Mouse (Mus musculus) midbrain, embryonic 11.5 days (tissue): ENCODE measurements around the gene Slc43a2. TPM values are rescaled to one million over a fixed set of nuclear protein-coding genes. Genes with fewer than 3 reads are reported as not detected.

Experiments
- ATAC-seq: fragments of 200-750 bp; cut with Nextera tagmentation; 2 replicates; pipeline ENCODE4 v1.8.0; 2017; ENCODE audit warnings: moderate TSS enrichment, moderate library complexity; ENCODE audit not compliant: low FRiP score
- DNase-seq: peaks from one replicate; pipeline ENCODE4 v3.0.0; 2015; ENCODE audit warnings: low spot score; ENCODE audit errors: missing footprints
- H3K27ac ChIP-seq: fragments of 300-500 bp; sonication (generic); 2 replicates; pipeline ENCODE4 v1.5.1; 2014; ENCODE audit warnings: low read depth, low read length
- H3K27me3 ChIP-seq: fragments of 300-500 bp; sonication (generic); 2 replicates; pipeline ENCODE4 v1.6.1; 2014; ENCODE audit warnings: mild to moderate bottlenecking, low read length, moderate library complexity, mixed read lengths; ENCODE audit not compliant: control insufficient read depth, insufficient read depth
- H3K36me3 ChIP-seq: fragments of 300-500 bp; sonication (generic); 2 replicates; pipeline ENCODE4 v1.6.1; 2014; ENCODE audit warnings: mild to moderate bottlenecking, low read length, moderate library complexity, mixed read lengths; ENCODE audit not compliant: control insufficient read depth, insufficient read depth
- H3K4me1 ChIP-seq: fragments of 300-500 bp; sonication (generic); 2 replicates; pipeline ENCODE4 v1.6.1; 2014; ENCODE audit warnings: low read length; ENCODE audit not compliant: control insufficient read depth, insufficient read depth
- H3K4me2 ChIP-seq: fragments of 300-500 bp; sonication (generic); 2 replicates; pipeline ENCODE4 v1.6.1; 2014; ENCODE audit warnings: mild to moderate bottlenecking, moderate library complexity
- H3K4me3 ChIP-seq: fragments of 300-500 bp; sonication (generic); 2 replicates; pipeline ENCODE4 v1.5.1; 2014; ENCODE audit warnings: low read depth, low read length
- H3K9ac ChIP-seq: fragments of 300-500 bp; sonication (generic); 2 replicates; pipeline ENCODE4 v1.6.1; 2014; ENCODE audit warnings: low read length
- H3K9me3 ChIP-seq: fragments of 300-500 bp; sonication (generic); 2 replicates; pipeline ENCODE4 v1.6.1; 2016; ENCODE audit warnings: low read length; ENCODE audit not compliant: control insufficient read depth
- WGBS: fragments of 180-500 bp; shearing (Covaris S2); extraction: QIAGEN DNeasy Blood & Tissue Kit; methylation state at CpG from one replicate; pipeline ENCODE4 v1.1.7; 2014; 5-methylcytosine and 5-hydroxymethylcytosine counted together
- polyA plus RNA-seq: library from polyadenylated mRNA; unstranded; fragments of >200 nt; fragmentation: Nextera tagmentation; extraction: Ambion mirVana; gene quantifications from 2 replicates; pipeline ENCODE4 v1.2.1, GENCODE M21; 2014

The Slc43a2 gene
- polyA plus RNA-seq, 1 experiment from 2014 or later: 3.7 TPM

GRCm38 (mm10) chr11:75566276-75567196 is 35.0 kb downstream of the Slc43a2 start:
- Histone ChIP-seq H3K4me3 (no peak overlapping the region), H3K36me3 (no peaks in the 10 kb centered on the region), H3K9me3 (no peaks in the 10 kb centered on the region), H3K4me1 (no peaks in the 10 kb centered on the region), H3K4me2 (no peak overlapping the region), H3K27me3 (no peaks in the 10 kb centered on the region), H3K9ac (no peak overlapping the region), H3K27ac (no peak overlapping the region)
- 81% methylated on average over 13 of the region's 13 CpGs for WGBS
- ATAC-seq (no peak), DNase-seq (no peak)

DNA sequence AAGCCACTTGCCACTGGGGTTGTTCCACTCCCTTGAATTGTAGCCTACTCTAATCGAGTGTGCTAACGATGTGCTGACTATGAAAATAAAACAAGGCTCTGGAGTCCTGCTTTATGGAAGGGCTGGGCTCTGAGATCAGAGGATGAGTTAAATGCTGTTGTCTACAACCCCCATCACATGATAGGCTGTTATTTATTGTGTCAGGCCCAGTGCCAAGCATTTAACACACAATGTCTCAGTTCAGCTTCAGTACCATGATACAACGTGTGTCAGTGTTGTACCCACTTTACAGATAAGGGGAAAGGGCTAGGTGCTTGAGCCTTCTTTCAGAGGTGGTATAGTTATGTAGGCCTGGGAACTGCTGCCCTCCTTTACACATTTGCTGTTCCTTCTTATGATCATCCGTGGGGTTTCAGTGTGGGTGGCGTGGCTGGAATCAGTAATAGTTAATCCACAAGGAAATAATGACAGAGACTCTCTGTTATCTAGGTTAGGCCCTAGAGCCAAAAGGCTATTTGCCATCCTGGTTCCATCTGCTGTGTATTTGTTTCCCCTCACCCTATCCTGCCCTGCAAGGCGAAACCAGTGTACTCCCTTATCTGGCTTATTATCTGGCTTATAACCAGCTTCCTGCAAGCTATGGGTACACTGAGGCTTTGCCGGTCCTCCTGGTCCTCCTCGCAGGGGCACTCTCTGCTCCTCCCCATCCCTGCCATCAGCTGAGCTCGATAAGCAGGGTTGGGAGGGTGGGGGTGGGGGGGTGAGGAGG is 36.0 kb downstream of the Slc43a2 start:
- H3K27me3 ChIP-seq: no peaks in the 10 kb centered on the region
- H3K4me2 ChIP-seq: no peak overlapping the region
- no peaks in the 10 kb centered on the region for H3K9me3 ChIP-seq
- no peak overlapping the region for H3K27ac ChIP-seq
- DNase-seq: no peak
- H3K4me1 ChIP-seq: peaks cover 5% of the 10 kb centered on the region
- ATAC-seq: no peak
- WGBS: 70% methylated on average over 9 of the region's 9 CpGs
- no peak overlapping the region for H3K4me3 ChIP-seq
- no peaks in the 10 kb centered on the region for H3K36me3 ChIP-seq
- H3K9ac ChIP-seq: no peak overlapping the region

GRCm38 (mm10) chr11:75568115-75568511 is 36.6 kb downstream of the Slc43a2 start:
- Histone ChIP-seq H3K4me3 (no peak overlapping the region), H3K4me1 (peaks cover 11% of the 10 kb centered on the region), H3K27ac (no peak overlapping the region), H3K9ac (no peak overlapping the region), H3K36me3 (no peaks in the 10 kb centered on the region), H3K9me3 (no peaks in the 10 kb centered on the region), H3K4me2 (no peak overlapping the region), H3K27me3 (no peaks in the 10 kb centered on the region)
- WGBS: 77% methylated on average over 6 of the region's 6 CpGs
- ATAC-seq (no peak), DNase-seq (no peak)

GRCm38 (mm10) chr11:75568962-75569361 is 37.5 kb downstream of the Slc43a2 start:
- peaks cover 12% of the 10 kb centered on the region for H3K4me1 ChIP-seq
- H3K4me2 ChIP-seq: no peak overlapping the region
- DNase-seq (no peak), ATAC-seq (no peak)
- H3K9ac ChIP-seq: no peak overlapping the region
- H3K27me3 ChIP-seq: no peaks in the 10 kb centered on the region
- no peaks in the 10 kb centered on the region for H3K36me3 ChIP-seq
- 94% methylated on average over 12 of the region's 12 CpGs for WGBS
- H3K4me3 ChIP-seq: no peak overlapping the region
- no peak overlapping the region for H3K27ac ChIP-seq
- H3K9me3 ChIP-seq: no peaks in the 10 kb centered on the region

DNA sequence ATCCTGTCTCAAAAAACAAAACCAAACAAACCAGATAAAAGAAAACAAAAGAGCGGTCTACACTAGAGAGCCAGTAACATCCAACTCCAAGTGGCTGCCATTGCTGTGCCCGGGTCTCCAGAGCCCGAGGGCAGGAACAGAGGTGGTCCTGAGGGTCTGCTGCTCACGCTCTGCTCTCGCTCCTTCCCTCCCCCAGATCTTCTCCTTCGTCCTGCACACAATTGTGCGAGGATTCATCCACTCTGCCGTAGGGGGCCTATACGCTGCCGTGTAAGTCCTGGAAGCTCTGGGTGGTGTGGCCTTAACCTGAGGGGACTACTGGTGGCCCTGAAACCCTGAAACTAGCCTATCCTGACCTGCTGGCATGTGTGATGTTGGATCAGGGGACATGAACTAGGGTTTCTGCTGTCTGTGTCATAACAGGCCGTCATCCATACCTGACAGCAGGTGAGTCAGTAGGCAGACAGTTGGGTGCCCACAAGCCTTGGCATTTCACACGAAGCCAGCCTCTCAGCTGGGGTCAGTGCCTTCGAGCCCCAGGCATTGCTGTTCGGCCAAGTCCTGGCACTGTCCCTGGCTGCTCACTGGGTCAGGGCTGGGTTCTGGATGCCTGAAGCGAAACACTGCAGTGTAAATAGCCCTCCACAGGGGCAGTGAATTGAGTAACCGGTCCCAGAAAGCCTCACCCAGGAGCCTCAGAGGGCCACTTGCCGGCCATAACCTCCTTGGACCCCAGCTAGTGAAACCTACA is 39.1 kb downstream of the Slc43a2 start:
- no peaks in the 10 kb centered on the region for H3K27me3 ChIP-seq
- H3K27ac ChIP-seq: no peak overlapping the region
- no peak overlapping the region for H3K4me2 ChIP-seq
- H3K9me3 ChIP-seq: no peaks in the 10 kb centered on the region
- peaks cover 12% of the 10 kb centered on the region for H3K4me1 ChIP-seq
- H3K4me3 ChIP-seq: no peak overlapping the region
- WGBS: 89% methylated on average over 17 of the region's 17 CpGs
- H3K9ac ChIP-seq: no peak overlapping the region
- H3K36me3 ChIP-seq: no peaks in the 10 kb centered on the region
- ATAC-seq: no peak
- no peak for DNase-seq

DNA sequence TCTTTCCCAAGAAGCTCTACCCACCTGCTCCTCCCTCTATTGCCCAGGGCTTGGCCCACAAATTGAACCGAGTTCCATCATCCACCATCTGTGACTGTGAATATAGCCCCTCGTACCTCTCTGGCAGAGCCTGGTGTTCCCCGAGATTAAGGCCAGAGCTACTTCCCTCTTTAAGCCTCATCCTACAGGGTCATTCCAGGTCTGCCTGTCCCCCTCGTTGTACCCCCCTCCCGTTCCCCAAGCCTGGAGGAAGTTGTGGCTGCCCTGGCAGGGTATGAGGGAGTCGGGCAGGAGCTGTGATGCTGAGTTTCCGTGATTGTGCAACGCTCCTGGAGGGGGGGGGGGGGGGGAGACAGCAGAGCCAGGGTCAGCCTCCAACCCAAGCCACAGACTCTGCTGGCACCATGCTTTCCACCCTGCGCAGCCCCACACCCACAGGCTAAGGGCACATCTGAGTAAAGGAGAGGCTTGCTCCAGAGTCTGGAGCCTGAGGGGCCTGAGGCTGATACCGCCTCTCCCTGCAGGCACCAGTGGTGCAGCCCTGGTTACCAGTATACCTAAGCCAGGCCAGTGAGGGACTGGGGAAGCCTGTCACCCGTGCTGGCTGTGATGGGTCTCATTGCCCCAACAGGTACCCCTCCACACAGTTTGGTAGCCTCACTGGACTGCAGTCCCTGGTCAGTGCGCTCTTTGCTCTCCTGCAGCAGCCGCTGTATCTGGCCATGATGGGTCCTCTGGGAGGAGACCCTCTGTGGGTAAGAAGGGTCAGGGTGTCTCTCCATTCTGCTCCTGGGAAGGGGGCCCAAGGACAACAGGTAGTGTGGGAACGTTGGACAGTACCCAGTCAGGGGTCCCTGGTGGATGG is 39.9 kb downstream of the Slc43a2 start:
- H3K27ac ChIP-seq: no peak overlapping the region
- 78% methylated on average over 12 of the region's 14 CpGs for WGBS

DNA sequence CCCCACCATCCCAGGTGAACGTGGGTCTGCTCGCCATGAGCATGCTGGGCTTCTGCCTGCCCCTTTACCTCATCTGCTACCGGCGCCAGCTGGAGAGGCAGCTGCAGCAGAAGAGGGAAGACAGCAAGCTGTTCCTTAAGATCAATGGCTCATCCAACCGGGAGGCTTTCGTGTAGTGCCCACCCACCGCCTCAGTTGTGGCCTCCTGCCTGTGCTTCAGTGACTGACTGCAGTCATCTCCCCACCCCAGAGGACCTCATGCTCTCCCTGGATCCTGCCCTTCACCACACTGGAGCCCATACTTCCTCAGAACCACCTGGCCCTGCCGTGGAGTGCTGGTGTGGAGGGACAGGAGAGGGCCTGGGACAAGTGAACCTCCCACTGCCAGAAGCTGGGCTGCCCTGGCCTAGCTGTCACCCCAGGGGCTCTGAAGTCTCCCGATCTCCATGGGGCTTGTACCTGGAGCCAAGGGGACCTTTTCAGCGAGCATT is 40.9 kb downstream of the Slc43a2 start:
- Histone ChIP-seq H3K9me3 (no peaks in the 10 kb centered on the region), H3K27me3 (no peaks in the 10 kb centered on the region), H3K36me3 (no peaks in the 10 kb centered on the region), H3K4me2 (no peak overlapping the region), H3K27ac (peak overlapping the region; percentile 46), H3K4me3 (no peak overlapping the region), H3K9ac (peak overlapping the region; percentile 48), H3K4me1 (peaks cover 12% of the 10 kb centered on the region)
- 14% methylated on average over 10 of the region's 10 CpGs for WGBS
- DNase-seq (peak; percentile 88), ATAC-seq (no peak)

More for the DNA sequence above, 39.9 kb downstream of the Slc43a2 start:
- Histone ChIP-seq H3K9me3 (no peaks in the 10 kb centered on the region), H3K9ac (no peak overlapping the region), H3K4me2 (no peak overlapping the region), H3K27me3 (no peaks in the 10 kb centered on the region), H3K4me1 (peaks cover 12% of the 10 kb centered on the region), H3K4me3 (no peak overlapping the region), H3K36me3 (no peaks in the 10 kb centered on the region)
- no peak for ATAC-seq
- no peak for DNase-seq
